Mouse (Mus musculus) cortical plate, adult 2 months (tissue): ENCODE measurements around the gene Gstp1. TPM values are rescaled to one million over a fixed set of nuclear protein-coding genes. Genes with fewer than 3 reads are reported as not detected.

Source experiments
- H3K27ac ChIP-seq: fragments of 200-500 bp; 2 replicates; pipeline ENCODE4 v1.5.1; 2012; ENCODE audit warnings: low read length, control low read depth, inconsistent platforms; ENCODE audit not compliant: insufficient read depth
- H3K4me1 ChIP-seq: fragments of 200-500 bp; 2 replicates; pipeline ENCODE4 v1.6.1; 2011; ENCODE audit warnings: low read length; ENCODE audit not compliant: control insufficient read depth, insufficient read depth
- H3K4me3 ChIP-seq: fragments of 200-500 bp; 2 replicates; pipeline ENCODE4 v1.5.1; 2011; ENCODE audit warnings: mild to moderate bottlenecking, low read length, control low read depth; ENCODE audit not compliant: insufficient read depth
- CTCF ChIP-seq: fragments of 200-500 bp; IDR thresholded peaks from 2 replicates; pipeline ENCODE4 v1.5.1; 2011; ENCODE audit warnings: mild to moderate bottlenecking, control low read depth, low read length; ENCODE audit not compliant: insufficient read depth; ENCODE audit errors: extremely low read depth
- POLR2A ChIP-seq: fragments of 200-500 bp; IDR thresholded peaks from 2 replicates; pipeline ENCODE4 v1.6.1; 2011; ENCODE audit warnings: mild to moderate bottlenecking, low read length, control low read depth; ENCODE audit not compliant: insufficient read depth; ENCODE audit errors: extremely low read depth
- polyA plus RNA-seq: library from polyadenylated mRNA; depleted of rRNA; stranded (reverse); fragments of >200 nt; gene quantifications from 2 replicates; pipeline ENCODE4 v1.2.3, GENCODE M21; 2012

Gstp1 gene
- polyA plus RNA-seq, 1 experiment, result 557 TPM

- TF ChIP-seq CTCF (no peak), POLR2A (no peak)
- H3K4me1 ChIP-seq, result no peaks in the 10 kb centered on the region
- no peak overlapping the region for H3K27ac ChIP-seq
- peak overlapping the region; percentile 51 for H3K4me3 ChIP-seq
Observed at GRCm38 (mm10) chr19:4000949-4001525, 36.7 kb downstream of the Gstp1 start.

GRCm38 (mm10) chr19:4000119-4000900 lies 37.5 kb downstream of the Gstp1 start, which contains the start of the genes Nudt8 and Gm49405:
Gene Nudt8, plus strand, starts transcription at chr19:4000580.
Gene Gm49405, plus strand, starts transcription at chr19:4000626.
- TF ChIP-seq POLR2A (peak; percentile 75; the same call in 1 of the 2 replicates), CTCF (peak; percentile 75)
- H3K4me3 ChIP-seq, result peak within 1 kb of the TSS; percentile 51
- H3K4me1 ChIP-seq, result no peaks in the 10 kb centered on the region
- peak within 1 kb of the TSS; percentile 88 for H3K27ac ChIP-seq

GRCm38 (mm10) chr19:3999121-3999730 lies 38.6 kb downstream of the Gstp1 start:
- Histone ChIP-seq H3K4me1 (no peaks in the 10 kb centered on the region), H3K4me3 (no peak overlapping the region), H3K27ac (no peak overlapping the region)
- TF ChIP-seq CTCF, result no peak
- TF ChIP-seq POLR2A, result no peak

GRCm38 (mm10) chr19:3998335-3998734 lies 39.5 kb downstream of the Gstp1 start:
- Histone ChIP-seq H3K4me3 (no peak overlapping the region), H3K4me1 (no peaks in the 10 kb centered on the region), H3K27ac (no peak overlapping the region)
- no peak for TF ChIP-seq POLR2A
- TF ChIP-seq CTCF, result no peak

GRCm38 (mm10) chr19:3997231-3997630 lies 40.6 kb downstream of the Gstp1 start:
- H3K4me1 ChIP-seq, result no peaks in the 10 kb centered on the region
- H3K4me3 ChIP-seq, result no peak overlapping the region
- TF ChIP-seq POLR2A (no peak), CTCF (no peak)
- H3K27ac ChIP-seq, result no peak overlapping the region

GRCm38 (mm10) chr19:3996747-3997146 lies 41.0 kb downstream of the Gstp1 start:
- TF ChIP-seq POLR2A (no peak), CTCF (no peak)
- Histone ChIP-seq H3K4me1 (no peaks in the 10 kb centered on the region), H3K27ac (no peak overlapping the region)

GRCm38 (mm10) chr19:3996106-3996505 lies 41.7 kb downstream of the Gstp1 start:
- Histone ChIP-seq H3K27ac (no peak overlapping the region), H3K4me1 (no peaks in the 10 kb centered on the region), H3K4me3 (no peak overlapping the region)
- no peak for TF ChIP-seq POLR2A
- no peak for TF ChIP-seq CTCF

More at GRCm38 (mm10) chr19:3996747-3997146, 41.0 kb downstream of the Gstp1 start:
- no peak overlapping the region for H3K4me3 ChIP-seq

- TF ChIP-seq POLR2A (no peak), CTCF (no peak)
- Histone ChIP-seq H3K4me3 (no peak overlapping the region), H3K27ac (no peak overlapping the region), H3K4me1 (no peaks in the 10 kb centered on the region)
Observed at GRCm38 (mm10) chr19:3995505-3995904, 42.3 kb downstream of the Gstp1 start.

GRCm38 (mm10) chr19:3994932-3995331 lies 42.9 kb downstream of the Gstp1 start:
- Histone ChIP-seq H3K27ac (no peak overlapping the region), H3K4me1 (no peaks in the 10 kb centered on the region), H3K4me3 (no peak overlapping the region)
- no peak for TF ChIP-seq CTCF
- TF ChIP-seq POLR2A, result no peak
